In the genomic region with DNA sequence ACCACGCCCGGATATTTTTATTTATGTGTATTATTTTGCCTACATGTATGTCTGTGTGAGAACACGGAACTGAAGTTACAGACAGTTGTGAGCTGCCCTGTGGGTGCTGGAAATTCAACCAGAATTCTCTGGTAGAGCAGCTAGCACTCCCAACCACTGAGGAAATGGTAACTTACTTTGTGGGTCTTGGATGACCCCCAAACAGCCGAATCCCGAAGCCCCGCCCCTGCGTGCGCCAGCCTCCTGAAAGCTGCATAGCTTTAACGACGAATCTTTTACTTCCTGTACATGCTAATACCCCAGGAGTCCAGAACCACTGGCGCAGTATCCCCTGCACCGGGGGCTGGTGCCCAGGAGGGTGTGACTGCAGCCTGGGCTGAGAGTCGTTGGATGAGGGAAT, we compare ENCODE assay signal across 19 mouse cellular contexts. TPM values are rescaled to one million over a fixed set of nuclear protein-coding genes. Genes with fewer than 3 reads are reported as not detected.
A peak's percentile ranks its signal among the peaks of the same experiment; 100 is the strongest.
DNase-seq lines count a peak whose midpoint lies in the region; TF ChIP-seq lines count a peak whose summit lies in the region.
"Had no signal": no experiment of that assay in that cellular context is flagged by ENCODE, and none has a peak within 500 bp of the region (broad histone marks: within the 10 kb centered on the region; RNA-seq: fewer than 3 reads in every experiment).

No protein-coding gene starts in this region.

- H3K4me3 ChIP-seq in gastrocnemius, adult 2 months, result no peak overlapping the region
- H3K4me3 ChIP-seq: embryonic facial prominence, embryonic 13.5 days; embryonic facial prominence, embryonic 15.5 days; erythroblast, embryonic 14.5 days; forebrain, embryonic 10.5 days; forebrain, embryonic 12.5 days had no signal

- H3K27ac ChIP-seq in gastrocnemius, adult 2 months, result no peak overlapping the region
- H3K27ac ChIP-seq: embryonic facial prominence, embryonic 13.5 days; embryonic facial prominence, embryonic 15.5 days; forebrain, embryonic 10.5 days; forebrain, embryonic 12.5 days had no signal

- TF ChIP-seq CTCF in gastrocnemius, adult 2 months (IDR thresholded peaks at IDR 0.05), result no peak

- intact Hi-C loops in gastrocnemius, adult 2 months (cut with DNase I), result no loop called here

- DNase-seq in thymus, postnatal 4 days, result peak; percentile 24
- no peak for DNase-seq in thymus, postnatal 25 days
- DNase-seq in A20 (ENCODE audit: low read depth, low spot score) (peak; percentile 80), MEL-GATA-1-ER (ENCODE audit: extremely low read depth, low read depth) (peak; percentile 73)
- DNase-seq in gastrocnemius, adult 2 months, result no peak
- no peak for DNase-seq in embryo, embryonic 11 days
- DNase-seq: adrenal gland, adult 2 months; adrenal gland, postnatal 10 days; adrenal gland, postnatal 25 days; cerebellum, adult 11 months; cerebellum, adult 18-20 months; cerebellum, adult 8-10 months; cerebellum, postnatal 10 days; cerebellum, postnatal 25 days had no signal

RNA-seq across cellular contexts. Expression of a gene that starts 4.3 kb away (rescaled TPM):
- total RNA-seq in gastrocnemius, adult 2 months (2021), result 1 to 10 TPM; 7.1 to 7.7 TPM

RNA-seq across cellular contexts. Expression of a gene that starts 29.6 kb away (rescaled TPM):
- total RNA-seq in gastrocnemius, adult 2 months (2021), result 1 to 10 TPM in 1 of 2 experiments, under 1 TPM in 1; 0.31 to 1.2 TPM

RNA-seq across cellular contexts. Expression of a gene that starts 49.0 kb away (rescaled TPM):
- not detected for total RNA-seq in gastrocnemius, adult 2 months (2021)

Comparison
In these comparisons a context has a peak if more than half of its experiments do, and no peak if none do; other contexts are left out.
1. DNase-seq: peak in thymus, postnatal 4 days (single experiment), A20 (single experiment) and MEL-GATA-1-ER (single experiment); none in thymus, postnatal 25 days (single experiment), gastrocnemius, adult 2 months (single experiment) and embryo, embryonic 11 days (single experiment).